In the genomic region with DNA sequence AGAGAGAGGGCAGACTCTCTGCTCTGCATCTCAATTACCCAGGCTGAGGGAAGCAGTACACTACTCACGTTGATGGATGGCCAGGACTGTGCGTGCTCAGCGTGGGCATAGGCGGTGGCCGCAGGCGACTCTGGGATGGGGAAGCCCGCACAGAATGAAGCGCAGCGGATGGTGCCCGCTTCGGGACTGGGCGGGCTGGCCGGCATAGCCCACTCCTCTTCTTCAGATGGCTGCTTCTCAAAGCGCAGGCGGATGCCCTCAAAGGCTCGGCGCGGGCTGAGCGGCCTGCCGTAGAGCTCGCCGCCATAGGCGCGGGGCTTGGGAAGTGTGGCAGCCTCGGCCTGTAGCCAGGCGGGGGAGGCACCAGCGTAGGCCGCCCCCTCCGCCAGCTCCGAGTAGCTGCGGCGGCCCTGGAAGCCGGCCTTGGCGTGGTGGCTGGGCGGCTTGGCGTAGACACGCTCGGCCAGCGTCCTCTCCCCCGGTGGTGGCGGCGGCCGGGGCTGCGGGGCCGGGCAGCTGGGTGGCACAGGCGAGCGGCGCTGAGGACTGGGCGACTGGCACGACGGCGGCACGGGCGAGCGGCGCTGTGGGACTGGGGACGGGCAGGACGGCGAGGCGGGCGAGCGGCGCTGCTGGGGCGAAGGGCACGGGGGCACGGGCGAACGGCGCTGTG, we compare ENCODE assay signal across 9 mouse cellular contexts. TPM values are rescaled to one million over a fixed set of nuclear protein-coding genes. Genes with fewer than 3 reads are reported as not detected.
DNase-seq lines count a peak whose midpoint lies in the region; ATAC-seq and TF ChIP-seq lines count a peak whose summit lies in the region.
"Had no signal": no experiment of that assay in that cellular context is flagged by ENCODE, and none has a peak within 500 bp of the region (broad histone marks: within the 10 kb centered on the region; RNA-seq: fewer than 3 reads in every experiment).

No protein-coding gene starts in this region.

- H3K27ac ChIP-seq in embryonic facial prominence, embryonic 10.5 days (replicated peaks): peak overlapping the region; percentile 49
- H3K27ac ChIP-seq in hindbrain, embryonic 16.5 days (ENCODE audit: low read depth, low read length): peak overlapping the region; percentile 69
- H3K27ac ChIP-seq in liver, postnatal 0 days (ENCODE audit: low read depth): no peak overlapping the region
- no peak overlapping the region for H3K27ac ChIP-seq in stomach, postnatal 0 days (replicated peaks)

- ATAC-seq in hindbrain, embryonic 16.5 days: peak; percentile 78
- peak; percentile 19; the same call in 1 of the 2 replicates for ATAC-seq in liver, postnatal 0 days
- 0 out of 2 replicates have a peak, but pooled peaks have one; percentile 24 for ATAC-seq in stomach, postnatal 0 days (ENCODE audit: low FRiP score, low TSS enrichment)

- 6% methylated on average over 69 of the region's 69 CpGs for WGBS in embryonic facial prominence, embryonic 10.5 days
- 8% methylated on average over 58 of the region's 69 CpGs for WGBS in hindbrain, embryonic 16.5 days
- WGBS in liver, postnatal 0 days (ENCODE audit: insufficient replicate concordance): 71% methylated on average over 63 of the region's 69 CpGs
- WGBS in stomach, postnatal 0 days: 36% methylated on average over 60 of the region's 69 CpGs

- H3K9me3 ChIP-seq in embryonic facial prominence, embryonic 10.5 days: no peaks in the 10 kb centered on the region
- no peaks in the 10 kb centered on the region for H3K9me3 ChIP-seq in hindbrain, embryonic 16.5 days (ENCODE audit: control insufficient read depth, low read length)
- H3K9me3 ChIP-seq in liver, postnatal 0 days (ENCODE audit: low read length): no peaks in the 10 kb centered on the region
- H3K9me3 ChIP-seq in stomach, postnatal 0 days (ENCODE audit: control insufficient read depth, low read length): no peaks in the 10 kb centered on the region

- H3K4me1 ChIP-seq in embryonic facial prominence, embryonic 10.5 days: peaks cover 44% of the 10 kb centered on the region
- peaks cover 16% of the 10 kb centered on the region for H3K4me1 ChIP-seq in hindbrain, embryonic 16.5 days (ENCODE audit: control insufficient read depth, insufficient read depth, low read depth, low read length)
- H3K4me1 ChIP-seq in liver, postnatal 0 days (ENCODE audit: insufficient read depth): peaks cover 14% of the 10 kb centered on the region
- no peaks in the 10 kb centered on the region for H3K4me1 ChIP-seq in stomach, postnatal 0 days (replicated peaks; ENCODE audit: control insufficient read depth, insufficient read depth)

- peaks cover 83% of the 10 kb centered on the region for H3K27me3 ChIP-seq in embryonic facial prominence, embryonic 10.5 days (replicated peaks; ENCODE audit: low read depth, poor library complexity, severe bottlenecking)
- 0 out of 2 replicates have a peak, but pooled peaks cover 2% of the 10 kb centered on the region for H3K27me3 ChIP-seq in hindbrain, embryonic 16.5 days (replicated peaks; ENCODE audit: control insufficient read depth, insufficient read depth, low read length)
- peaks cover 9% of the 10 kb centered on the region; the same call in 1 of the 2 replicates for H3K27me3 ChIP-seq in liver, postnatal 0 days (ENCODE audit: insufficient read depth, low read length)
- H3K27me3 ChIP-seq in stomach, postnatal 0 days (ENCODE audit: control insufficient read depth, insufficient read depth, low read length): no peaks in the 10 kb centered on the region
- H3K27me3 ChIP-seq: CH12.LX had no signal

- peak overlapping the region; percentile 64 for H3K4me3 ChIP-seq in embryonic facial prominence, embryonic 10.5 days
- peak overlapping the region; percentile 38 for H3K4me3 ChIP-seq in hindbrain, embryonic 16.5 days (ENCODE audit: low read length)
- peak overlapping the region; percentile 24; the same call in 1 of the 2 replicates for H3K4me3 ChIP-seq in liver, postnatal 0 days (ENCODE audit: low read depth, low read length)
- peak overlapping the region; percentile 26 for H3K4me3 ChIP-seq in stomach, postnatal 0 days (ENCODE audit: low read depth, low read length)

- peak overlapping the region; percentile 64 for H3K9ac ChIP-seq in hindbrain, embryonic 16.5 days (ENCODE audit: low read depth, low read length)
- H3K9ac ChIP-seq in liver, postnatal 0 days (replicated peaks): no peak overlapping the region
- peak overlapping the region; percentile 31; the same call in 1 of the 2 replicates for H3K9ac ChIP-seq in stomach, postnatal 0 days (ENCODE audit: low read length)

- peak; percentile 33 for DNase-seq in gastrocnemius, postnatal 14 days
- DNase-seq in gastrocnemius, postnatal 4 days (ENCODE audit: low spot score in 2 of 2): no peak
- DNase-seq in Muller cell, postnatal 12 days (ENCODE audit: inconsistent ontology term): peak; percentile 56
- peak; percentile 58 for DNase-seq in embryonic facial prominence, embryonic 10.5 days (ENCODE audit: low spot score)
- DNase-seq in liver, postnatal 0 days: no peak
- peak; percentile 41 for DNase-seq in stomach, postnatal 0 days (ENCODE audit: low spot score)
- no peak for DNase-seq in gastrocnemius, postnatal 36 days

- TF ChIP-seq CTCF in liver, postnatal 0 days (IDR thresholded peaks at IDR 0.05; ENCODE audit: low read depth): no peak
- TF ChIP-seq CTCF in stomach, postnatal 0 days (IDR thresholded peaks at IDR 0.05; ENCODE audit: low read depth): no peak

- peak overlapping the region; percentile 61 for H3K4me2 ChIP-seq in hindbrain, embryonic 16.5 days (ENCODE audit: low read length)
- peak overlapping the region; percentile 64 for H3K4me2 ChIP-seq in liver, postnatal 0 days (ENCODE audit: low read depth, low read length)
- peak overlapping the region; percentile 52 for H3K4me2 ChIP-seq in stomach, postnatal 0 days (replicated peaks; ENCODE audit: low read depth)

- intact Hi-C loops in gastrocnemius, postnatal 14 days (cut with DNase I; ENCODE audit: low total_unique reads): no loop called here
- intact Hi-C loops in gastrocnemius, postnatal 36 days (cut with DNase I): no loop called here

- peaks cover 37% of the 10 kb centered on the region for H3K36me3 ChIP-seq in embryonic facial prominence, embryonic 10.5 days (replicated peaks)
- H3K36me3 ChIP-seq in hindbrain, embryonic 16.5 days (ENCODE audit: control insufficient read depth, insufficient read depth, low read length): 0 out of 2 replicates have a peak, but pooled peaks cover 3% of the 10 kb centered on the region
- H3K36me3 ChIP-seq in liver, postnatal 0 days (replicated peaks; ENCODE audit: insufficient read depth, low read length): no peaks in the 10 kb centered on the region
- no peaks in the 10 kb centered on the region; the same call in 1 of the 2 replicates for H3K36me3 ChIP-seq in stomach, postnatal 0 days (ENCODE audit: control insufficient read depth, insufficient read depth, low read length)

- no peak for TF ChIP-seq EP300 in liver, postnatal 0 days (IDR thresholded peaks at IDR 0.05; ENCODE audit: low read depth)
- TF ChIP-seq EP300 in stomach, postnatal 0 days (optimal IDR thresholded peaks at IDR 0.05): no peak

RNA-seq across cellular contexts. Expression of gene Tbkbp1, which starts 12.6 kb away (rescaled TPM):
- total RNA-seq in gastrocnemius, postnatal 14 days (2021): 1 to 10 TPM; 5.2 to 6.5 TPM
- 10 to 100 TPM; 12.4 to 12.9 TPM for total RNA-seq in gastrocnemius, postnatal 4 days (2021)
- polyA plus RNA-seq in embryonic facial prominence, embryonic 10.5 days (2016; fragmentation: Nextera tagmentation; extraction: Ambion mirVana): 4.7 and 5.1 TPM in 2 replicates
- 7.2 and 7.8 TPM in 2 replicates for polyA plus RNA-seq in hindbrain, embryonic 16.5 days (2015; fragmentation: Nextera tagmentation; extraction: Ambion mirVana)
- polyA plus RNA-seq in liver, postnatal 0 days (2015; fragmentation: Nextera tagmentation; extraction: Ambion mirVana): 1.6 and 1.8 TPM in 2 replicates
- 1.8 and 2.4 TPM in 2 replicates for polyA plus RNA-seq in stomach, postnatal 0 days (2015; fragmentation: Nextera tagmentation; extraction: Ambion mirVana)
- total RNA-seq in gastrocnemius, postnatal 36 days (2021): 1 to 10 TPM; 5.9 to 6.6 TPM

RNA-seq across cellular contexts. Expression of gene Tbx21, which starts 23.6 kb away (rescaled TPM):
- total RNA-seq in gastrocnemius, postnatal 14 days (2021): 1 to 10 TPM in 1 of 2 experiments, under 1 TPM in 1; 0.97 to 1.4 TPM
- 1 to 10 TPM in 1 of 2 experiments, under 1 TPM in 1; 0.98 to 1.4 TPM for total RNA-seq in gastrocnemius, postnatal 4 days (2021)
- 0.11 and 0.17 TPM in 2 replicates for polyA plus RNA-seq in embryonic facial prominence, embryonic 10.5 days (2016; fragmentation: Nextera tagmentation; extraction: Ambion mirVana)
- polyA plus RNA-seq in hindbrain, embryonic 16.5 days (2015; fragmentation: Nextera tagmentation; extraction: Ambion mirVana): 0.15 and 0.22 TPM in 2 replicates
- 0.27 and 0.37 TPM in 2 replicates for polyA plus RNA-seq in liver, postnatal 0 days (2015; fragmentation: Nextera tagmentation; extraction: Ambion mirVana)
- polyA plus RNA-seq in stomach, postnatal 0 days (2015; fragmentation: Nextera tagmentation; extraction: Ambion mirVana): 0.05 and 0.10 TPM in 2 replicates
- under 1 TPM; 0.44 to 0.69 TPM for total RNA-seq in gastrocnemius, postnatal 36 days (2021)

RNA-seq across cellular contexts. Expression of gene Kpnb1, which starts 49.0 kb away (rescaled TPM):
- total RNA-seq in gastrocnemius, postnatal 14 days (2021): 10 to 100 TPM; 55.8 to 65.2 TPM
- total RNA-seq in gastrocnemius, postnatal 4 days (2021): 100 to 1,000 TPM; 117 to 121 TPM
- polyA plus RNA-seq in embryonic facial prominence, embryonic 10.5 days (2016; fragmentation: Nextera tagmentation; extraction: Ambion mirVana): 85.5 and 85.9 TPM in 2 replicates
- polyA plus RNA-seq in hindbrain, embryonic 16.5 days (2015; fragmentation: Nextera tagmentation; extraction: Ambion mirVana): 29.7 and 31.4 TPM in 2 replicates
- 12.1 and 12.3 TPM in 2 replicates for polyA plus RNA-seq in liver, postnatal 0 days (2015; fragmentation: Nextera tagmentation; extraction: Ambion mirVana)
- 18.5 and 19.2 TPM in 2 replicates for polyA plus RNA-seq in stomach, postnatal 0 days (2015; fragmentation: Nextera tagmentation; extraction: Ambion mirVana)
- total RNA-seq in gastrocnemius, postnatal 36 days (2021): 10 to 100 TPM; 46.2 to 52.3 TPM

Comparison
In these comparisons a context has a peak if more than half of its experiments do, and no peak if none do; other contexts are left out.
1. DNase-seq: peak in gastrocnemius, postnatal 14 days (single experiment), Muller cell, postnatal 12 days (single experiment), embryonic facial prominence, embryonic 10.5 days (single experiment) and stomach, postnatal 0 days (single experiment); none in gastrocnemius, postnatal 4 days (0 of 2), liver, postnatal 0 days (single experiment) and gastrocnemius, postnatal 36 days (0 of 2).
2. H3K27ac ChIP-seq: peak in embryonic facial prominence, embryonic 10.5 days (single experiment) and hindbrain, embryonic 16.5 days (single experiment); none in liver, postnatal 0 days (single experiment) and stomach, postnatal 0 days (single experiment).
3. ATAC-seq: peak in every context shown above with its lines; median percentile 78 in hindbrain, embryonic 16.5 days; 24 in stomach, postnatal 0 days; 19 in liver, postnatal 0 days.
4. Peak in every context shown above with its lines, with median percentiles within 50 percentile points of each other: H3K4me3 ChIP-seq and H3K4me2 ChIP-seq.